Mouse (Mus musculus): Measurements from ENCODE around the gene Atm.

DNA sequence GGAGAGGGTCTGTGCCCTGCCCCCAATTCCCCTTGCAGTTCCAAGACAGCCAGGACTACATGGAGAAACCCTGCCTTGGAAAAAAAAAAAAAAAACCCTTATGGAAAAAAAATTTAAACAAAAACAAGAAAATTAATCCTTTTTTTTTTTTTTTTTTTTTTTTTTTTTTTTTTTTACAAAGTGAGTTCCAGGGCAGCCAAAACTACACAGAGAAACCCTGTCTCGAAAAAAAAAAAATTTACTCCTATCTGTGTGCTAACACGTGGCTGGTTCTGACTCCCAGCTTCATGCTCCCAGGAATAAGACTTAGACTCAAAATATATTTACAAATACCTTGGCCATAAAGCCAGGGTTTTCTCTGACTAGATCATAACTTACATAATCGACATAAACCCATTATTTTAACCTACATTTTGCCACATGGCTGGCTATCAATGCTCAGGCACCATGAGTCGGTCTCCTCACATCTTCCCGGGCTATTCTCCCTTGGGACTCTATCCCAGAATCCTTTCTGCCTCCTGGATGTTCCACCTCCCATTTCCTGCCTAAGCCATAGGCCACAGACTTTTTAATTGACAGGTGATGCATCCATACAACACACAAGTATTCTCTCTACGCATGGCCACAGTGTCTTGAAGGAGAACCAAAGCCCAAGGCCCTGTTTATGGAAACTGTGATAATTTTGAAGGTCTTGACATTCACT, 132.3 kb downstream of the Atm start:
- TF ChIP-seq CTCF (IDR thresholded peaks at IDR 0.05; ENCODE audit: insufficient read depth, low read depth, low read length) (no peak), POLR2A (IDR thresholded peaks at IDR 0.05; ENCODE audit: insufficient read depth, low read depth, low read length) (no peak)

Measured in olfactory bulb, adult 2 months (tissue).